Mouse (Mus musculus): ENCODE measurements around the gene Lrrk1. TPM values are rescaled to one million over a fixed set of nuclear protein-coding genes. Genes with fewer than 3 reads are reported as not detected.

Lrrk1 gene
- polyA plus RNA-seq, 1 experiment from 2014 or later: 11.9 TPM

DNA sequence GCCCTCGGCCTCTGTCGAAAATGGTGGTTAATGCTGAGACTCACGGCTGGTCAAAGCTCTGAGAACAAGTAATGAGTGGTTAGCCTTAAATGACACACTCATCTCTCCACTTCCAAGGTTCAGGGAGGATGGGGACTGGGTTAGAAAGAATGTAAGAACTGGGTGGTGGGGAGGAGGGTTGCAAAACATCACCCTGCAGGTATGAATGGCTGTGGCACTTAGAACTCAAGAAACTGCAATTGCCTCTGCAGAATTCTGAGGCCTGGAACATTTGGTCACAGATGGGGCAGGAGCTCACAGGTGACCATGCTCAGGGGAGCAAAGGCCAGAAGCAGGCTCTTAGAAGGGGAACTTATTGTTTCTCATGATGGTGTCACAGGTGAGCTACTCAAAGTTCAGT is 29.7 kb downstream of the Lrrk1 start:
- Histone ChIP-seq H3K9me3 (ENCODE audit: control insufficient read depth, low read length) (peaks cover 28% of the 10 kb centered on the region), H3K4me1 (ENCODE audit: control insufficient read depth, insufficient read depth, low read length) (no peaks in the 10 kb centered on the region), H3K27ac (replicated peaks; ENCODE audit: low read depth, low read length) (no peak overlapping the region), H3K4me2 (ENCODE audit: low read depth, low read length) (no peak overlapping the region), H3K36me3 (ENCODE audit: control insufficient read depth, insufficient read depth, low read length) (peaks cover 11% of the 10 kb centered on the region; the same call in 1 of the 2 replicates), H3K4me3 (ENCODE audit: low read depth, low read length) (no peak overlapping the region), H3K9ac (ENCODE audit: low read depth, low read length) (no peak overlapping the region), H3K27me3 (replicated peaks; ENCODE audit: control insufficient read depth, insufficient read depth, low read length) (no peaks in the 10 kb centered on the region)
- DNase-seq (ENCODE audit: low spot score): no peak
- no peak for ATAC-seq (ENCODE audit: low read depth)
- 85% methylated on average over 3 of the region's 3 CpGs for WGBS

DNA sequence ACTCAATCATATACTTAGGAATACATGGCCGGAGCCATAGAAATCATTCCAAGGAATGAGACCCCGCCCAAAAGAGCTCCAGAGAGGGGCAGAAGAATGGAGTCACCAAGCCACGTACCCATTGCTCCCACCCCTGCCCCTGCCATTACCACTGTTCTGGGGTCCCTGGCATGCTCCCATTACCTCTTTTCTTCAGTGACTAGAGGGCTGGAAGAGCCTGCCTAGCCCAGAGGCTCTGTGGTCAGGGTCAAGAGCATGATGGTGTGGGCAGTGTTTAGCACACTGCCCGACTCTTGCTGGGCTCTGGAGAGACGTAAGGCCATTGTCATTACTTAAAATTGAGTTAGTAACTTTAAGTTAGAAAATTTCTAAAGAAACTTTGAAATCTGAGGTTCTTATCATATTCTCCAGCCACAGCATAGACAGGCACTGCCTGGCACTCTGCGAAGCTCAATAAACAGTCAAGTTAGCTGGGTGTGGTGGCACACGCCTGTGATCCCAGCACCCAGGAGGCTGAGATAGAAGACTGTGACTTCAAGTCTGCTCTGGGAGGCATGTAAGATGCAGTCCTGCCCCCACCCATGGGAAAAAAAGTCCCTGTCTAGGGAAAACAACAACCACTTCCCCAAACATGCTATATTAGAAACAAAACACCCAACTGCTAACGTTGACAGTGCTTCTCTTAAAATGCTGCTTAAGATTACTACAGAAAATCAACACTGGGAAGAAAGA is 32.2 kb downstream of the Lrrk1 start:
- Histone ChIP-seq H3K4me3 (ENCODE audit: low read depth, low read length) (no peak overlapping the region), H3K4me1 (ENCODE audit: control insufficient read depth, insufficient read depth, low read length) (no peaks in the 10 kb centered on the region), H3K36me3 (ENCODE audit: control insufficient read depth, insufficient read depth, low read length) (peaks cover 11% of the 10 kb centered on the region; the same call in 1 of the 2 replicates), H3K27ac (replicated peaks; ENCODE audit: low read depth, low read length) (no peak overlapping the region), H3K9me3 (ENCODE audit: control insufficient read depth, low read length) (peaks cover 12% of the 10 kb centered on the region; the same call in 1 of the 2 replicates), H3K27me3 (replicated peaks; ENCODE audit: control insufficient read depth, insufficient read depth, low read length) (no peaks in the 10 kb centered on the region), H3K4me2 (ENCODE audit: low read depth, low read length) (no peak overlapping the region), H3K9ac (ENCODE audit: low read depth, low read length) (no peak overlapping the region)
- WGBS: 85% methylated on average over 8 of the region's 8 CpGs
- DNase-seq (ENCODE audit: low spot score) (no peak), ATAC-seq (ENCODE audit: low read depth) (no peak)

GRCm38 (mm10) chr7:66354911-66355310 is 33.2 kb downstream of the Lrrk1 start:
- H3K4me1 ChIP-seq (ENCODE audit: control insufficient read depth, insufficient read depth, low read length): no peaks in the 10 kb centered on the region
- H3K27ac ChIP-seq (replicated peaks; ENCODE audit: low read depth, low read length): no peak overlapping the region
- WGBS: 48% methylated on average over 3 of the region's 3 CpGs
- no peak overlapping the region for H3K9ac ChIP-seq (ENCODE audit: low read depth, low read length)
- no peak overlapping the region for H3K4me2 ChIP-seq (ENCODE audit: low read depth, low read length)
- H3K27me3 ChIP-seq (replicated peaks; ENCODE audit: control insufficient read depth, insufficient read depth, low read length): no peaks in the 10 kb centered on the region
- H3K9me3 ChIP-seq (ENCODE audit: control insufficient read depth, low read length): peaks cover 5% of the 10 kb centered on the region; the same call in 1 of the 2 replicates
- no peak for ATAC-seq (ENCODE audit: low read depth)
- H3K4me3 ChIP-seq (ENCODE audit: low read depth, low read length): no peak overlapping the region
- no peak for DNase-seq (ENCODE audit: low spot score)
- 0 out of 2 replicates have a peak, but pooled peaks cover 5% of the 10 kb centered on the region for H3K36me3 ChIP-seq (ENCODE audit: control insufficient read depth, insufficient read depth, low read length)

DNA sequence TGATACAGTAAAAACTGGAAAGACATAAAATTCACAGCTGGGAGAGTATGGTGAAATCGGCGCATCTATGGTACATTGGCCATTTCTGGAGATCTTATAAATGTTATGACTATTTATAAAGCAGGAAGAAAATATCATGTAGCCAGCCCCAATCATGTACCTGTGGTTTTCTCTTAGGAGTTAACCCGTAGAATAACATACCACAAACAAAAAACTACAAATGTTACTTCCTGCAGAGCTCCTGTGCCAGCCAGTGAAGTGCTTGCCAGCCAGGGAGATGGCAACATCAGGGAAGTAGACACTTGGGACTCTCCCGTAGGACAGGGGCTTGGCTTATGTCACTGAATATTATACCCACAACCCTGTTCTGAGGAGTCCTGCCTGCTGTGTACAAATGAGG is 37.1 kb downstream of the Lrrk1 start:
- Histone ChIP-seq H3K4me2 (ENCODE audit: low read depth, low read length) (no peak overlapping the region), H3K9me3 (ENCODE audit: control insufficient read depth, low read length) (no peaks in the 10 kb centered on the region), H3K4me1 (ENCODE audit: control insufficient read depth, insufficient read depth, low read length) (no peaks in the 10 kb centered on the region), H3K27ac (replicated peaks; ENCODE audit: low read depth, low read length) (no peak overlapping the region), H3K27me3 (replicated peaks; ENCODE audit: control insufficient read depth, insufficient read depth, low read length) (no peaks in the 10 kb centered on the region), H3K4me3 (ENCODE audit: low read depth, low read length) (no peak overlapping the region), H3K9ac (ENCODE audit: low read depth, low read length) (no peak overlapping the region), H3K36me3 (ENCODE audit: control insufficient read depth, insufficient read depth, low read length) (no peaks in the 10 kb centered on the region)
- no peak for ATAC-seq (ENCODE audit: low read depth)
- no peak for DNase-seq (ENCODE audit: low spot score)
- WGBS: 83% methylated on average over 4 of the region's 4 CpGs

GRCm38 (mm10) chr7:66349670-66350069 is 38.5 kb downstream of the Lrrk1 start:
- WGBS: 58% methylated on average over 11 of the region's 11 CpGs
- no peaks in the 10 kb centered on the region for H3K9me3 ChIP-seq (ENCODE audit: control insufficient read depth, low read length)
- no peak overlapping the region for H3K4me3 ChIP-seq (ENCODE audit: low read depth, low read length)
- no peak overlapping the region for H3K4me2 ChIP-seq (ENCODE audit: low read depth, low read length)
- no peaks in the 10 kb centered on the region for H3K36me3 ChIP-seq (ENCODE audit: control insufficient read depth, insufficient read depth, low read length)
- H3K4me1 ChIP-seq (ENCODE audit: control insufficient read depth, insufficient read depth, low read length): no peaks in the 10 kb centered on the region
- DNase-seq (ENCODE audit: low spot score) (no peak), ATAC-seq (ENCODE audit: low read depth) (no peak)
- no peak overlapping the region for H3K27ac ChIP-seq (replicated peaks; ENCODE audit: low read depth, low read length)
- H3K27me3 ChIP-seq (replicated peaks; ENCODE audit: control insufficient read depth, insufficient read depth, low read length): no peaks in the 10 kb centered on the region
- no peak overlapping the region for H3K9ac ChIP-seq (ENCODE audit: low read depth, low read length)

- ATAC-seq (ENCODE audit: low read depth) (no peak), DNase-seq (ENCODE audit: low spot score) (no peak)
- 84% methylated on average over 10 of the region's 10 CpGs for WGBS
- H3K9ac ChIP-seq (ENCODE audit: low read depth, low read length): no peak overlapping the region
- H3K4me1 ChIP-seq (ENCODE audit: control insufficient read depth, insufficient read depth, low read length): no peaks in the 10 kb centered on the region
- H3K9me3 ChIP-seq (ENCODE audit: control insufficient read depth, low read length): no peaks in the 10 kb centered on the region
- no peaks in the 10 kb centered on the region for H3K27me3 ChIP-seq (replicated peaks; ENCODE audit: control insufficient read depth, insufficient read depth, low read length)
- no peak overlapping the region for H3K4me2 ChIP-seq (ENCODE audit: low read depth, low read length)
- H3K27ac ChIP-seq (replicated peaks; ENCODE audit: low read depth, low read length): no peak overlapping the region
- no peak overlapping the region for H3K4me3 ChIP-seq (ENCODE audit: low read depth, low read length)
- no peaks in the 10 kb centered on the region for H3K36me3 ChIP-seq (ENCODE audit: control insufficient read depth, insufficient read depth, low read length)
These were observed 39.6 kb downstream of the Lrrk1 start for GRCm38 (mm10) chr7:66348588-66348987.

- Histone ChIP-seq H3K4me2 (ENCODE audit: low read depth, low read length) (no peak overlapping the region), H3K36me3 (ENCODE audit: control insufficient read depth, insufficient read depth, low read length) (no peaks in the 10 kb centered on the region), H3K27ac (replicated peaks; ENCODE audit: low read depth, low read length) (no peak overlapping the region), H3K4me3 (ENCODE audit: low read depth, low read length) (no peak overlapping the region), H3K9ac (ENCODE audit: low read depth, low read length) (no peak overlapping the region), H3K27me3 (replicated peaks; ENCODE audit: control insufficient read depth, insufficient read depth, low read length) (no peaks in the 10 kb centered on the region), H3K4me1 (ENCODE audit: control insufficient read depth, insufficient read depth, low read length) (no peaks in the 10 kb centered on the region), H3K9me3 (ENCODE audit: control insufficient read depth, low read length) (no peaks in the 10 kb centered on the region)
- DNase-seq (ENCODE audit: low spot score) (peak; percentile 16), ATAC-seq (ENCODE audit: low read depth) (peak; percentile 63; the same call in 1 of the 2 replicates)
- WGBS: 53% methylated on average over 9 of the region's 9 CpGs
These were observed 41.0 kb downstream of the Lrrk1 start for GRCm38 (mm10) chr7:66346959-66347663.

DNA sequence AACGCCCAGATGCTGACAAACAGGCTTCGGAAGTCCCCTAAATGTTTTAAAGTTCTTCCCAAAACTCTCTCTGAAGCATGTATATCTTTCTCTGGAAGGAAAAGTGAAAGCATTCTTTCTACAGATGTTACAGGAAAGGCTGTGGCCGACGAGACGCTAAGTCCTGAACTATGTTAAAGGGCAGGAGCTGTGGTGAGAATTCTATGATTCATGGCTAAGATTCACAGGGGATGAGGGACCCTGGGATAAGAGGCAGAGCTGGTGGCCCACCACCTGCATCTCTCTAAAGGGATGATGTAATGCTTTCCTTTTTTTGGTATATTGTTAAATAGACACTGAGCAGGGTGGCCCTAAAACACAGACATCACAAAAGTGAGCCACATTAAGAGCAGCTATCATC is 44.8 kb downstream of the Lrrk1 start:
- Histone ChIP-seq H3K27ac (replicated peaks; ENCODE audit: low read depth, low read length) (no peak overlapping the region), H3K9ac (ENCODE audit: low read depth, low read length) (no peak overlapping the region), H3K27me3 (replicated peaks; ENCODE audit: control insufficient read depth, insufficient read depth, low read length) (no peaks in the 10 kb centered on the region), H3K4me3 (ENCODE audit: low read depth, low read length) (no peak overlapping the region), H3K4me1 (ENCODE audit: control insufficient read depth, insufficient read depth, low read length) (no peaks in the 10 kb centered on the region), H3K36me3 (ENCODE audit: control insufficient read depth, insufficient read depth, low read length) (no peaks in the 10 kb centered on the region), H3K4me2 (ENCODE audit: low read depth, low read length) (no peak overlapping the region), H3K9me3 (ENCODE audit: control insufficient read depth, low read length) (no peaks in the 10 kb centered on the region)
- no peak for DNase-seq (ENCODE audit: low spot score)
- ATAC-seq (ENCODE audit: low read depth): no peak
- 68% methylated on average over 5 of the region's 5 CpGs for WGBS

All from embryonic facial prominence, embryonic 14.5 days (tissue).